Mouse (Mus musculus) liver, postnatal 0 days (tissue): ENCODE measurements at regions not wholly inside any gene's neighbourhood (a gene's known extent, or its start where the extent isn't known, plus 50 kb on each side); places are given as distances from the start of the nearest gene placed in this dataset.

ENCODE experiments used
- ATAC-seq: fragments of 200-750 bp; cut with Nextera tagmentation; 2 replicates; pipeline ENCODE4 v1.8.0; 2017; ENCODE audit warnings: mild to moderate bottlenecking, moderate library complexity
- DNase-seq: peaks from one replicate; pipeline ENCODE4 v3.0.0-alpha.2; 2016
- H3K27ac ChIP-seq: fragments of 300-500 bp; sonication (generic); 2 replicates; pipeline ENCODE4 v1.5.1; 2014; ENCODE audit warnings: antibody characterized with exemption, moderate library complexity, mild to moderate bottlenecking, low read depth
- H3K27me3 ChIP-seq: fragments of 300-500 bp; sonication (generic); 2 replicates; pipeline ENCODE4 v1.6.1; 2014; ENCODE audit warnings: low read length, control low read depth, mixed read lengths; ENCODE audit not compliant: insufficient read depth
- H3K36me3 ChIP-seq: fragments of 300-500 bp; sonication (generic); replicated peaks from 2 replicates; pipeline ENCODE4 v1.6.1; 2014; ENCODE audit warnings: mild to moderate bottlenecking, control low read depth, low read length, moderate library complexity, mixed read lengths; ENCODE audit not compliant: insufficient read depth
- H3K4me1 ChIP-seq: fragments of 300-500 bp; sonication (generic); 2 replicates; pipeline ENCODE4 v1.6.1; 2014; ENCODE audit warnings: antibody characterized with exemption, mild to moderate bottlenecking, control low read depth; ENCODE audit not compliant: insufficient read depth
- H3K4me2 ChIP-seq: fragments of 300-500 bp; sonication (generic); 2 replicates; pipeline ENCODE4 v1.6.1; 2014; ENCODE audit warnings: low read depth, mild to moderate bottlenecking, low read length, moderate library complexity, mixed read lengths
- H3K4me3 ChIP-seq: fragments of 300-500 bp; sonication (generic); 2 replicates; pipeline ENCODE4 v1.5.1; 2014; ENCODE audit warnings: low read depth, low read length
- H3K9ac ChIP-seq: fragments of 300-500 bp; sonication (generic); replicated peaks from 2 replicates; pipeline ENCODE4 v1.6.1; 2014; ENCODE audit warnings: mild to moderate bottlenecking, moderate library complexity
- H3K9me3 ChIP-seq: fragments of 300-500 bp; sonication (generic); 2 replicates; pipeline ENCODE4 v1.6.1; 2016; ENCODE audit warnings: mild to moderate bottlenecking, control low read depth, low read length, mixed read lengths
- CTCF ChIP-seq: sonication (generic); IDR thresholded peaks from 2 replicates; pipeline ENCODE4 v1.5.1; 2016; ENCODE audit warnings: antibody characterized with exemption, low read depth
- EP300 ChIP-seq: IDR thresholded peaks from 2 replicates; pipeline ENCODE4 v1.6.1; 2016; ENCODE audit warnings: antibody characterized with exemption, low read depth, mild to moderate bottlenecking
- WGBS: fragments of 180-500 bp; shearing (Covaris S2); extraction: QIAGEN DNeasy Blood & Tissue Kit; methylation state at CpG from one replicate; pipeline ENCODE4 v1.1.7; 2014; ENCODE audit not compliant: insufficient replicate concordance; 5-methylcytosine and 5-hydroxymethylcytosine counted together

DNA sequence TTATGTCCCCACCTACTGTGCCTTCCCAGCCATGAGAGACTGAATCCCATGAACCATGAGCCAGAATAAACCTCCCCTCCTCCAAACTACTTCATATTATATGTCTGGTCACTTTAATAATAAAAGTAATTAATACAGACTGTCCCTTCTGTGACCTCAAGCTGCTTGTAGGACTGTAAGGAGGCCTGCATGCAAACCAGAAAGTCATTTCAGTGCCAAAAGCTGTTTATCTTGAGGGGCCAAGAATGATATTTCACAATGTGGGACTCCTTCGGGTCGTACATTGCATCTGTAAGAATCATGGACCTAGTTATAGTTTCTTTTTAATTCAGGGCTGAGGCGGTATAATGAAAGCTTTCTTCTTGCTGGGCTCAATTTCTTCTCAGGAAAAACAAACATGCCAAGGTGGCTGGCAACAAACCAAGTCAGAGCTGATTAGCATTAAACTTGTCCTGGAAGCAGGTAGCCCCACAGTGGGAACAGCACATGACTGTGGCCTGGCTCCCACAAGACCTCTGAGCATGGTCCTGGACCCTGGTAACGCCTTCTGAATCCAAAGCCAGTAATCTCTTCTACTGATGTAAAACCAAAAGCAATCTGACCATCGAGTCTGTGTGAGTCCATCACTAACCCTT, 162.3 kb upstream of the Hnrnpa3 start:
- Histone ChIP-seq H3K9me3 (no peaks in the 10 kb centered on the region), H3K4me1 (no peaks in the 10 kb centered on the region), H3K4me2 (no peak overlapping the region), H3K4me3 (no peak overlapping the region), H3K36me3 (no peaks in the 10 kb centered on the region), H3K9ac (no peak overlapping the region), H3K27me3 (no peaks in the 10 kb centered on the region), H3K27ac (no peak overlapping the region)
- ATAC-seq: no peak
- 72% methylated on average over 5 of the region's 5 CpGs for WGBS
- no peak for TF ChIP-seq CTCF
- TF ChIP-seq EP300: no peak
- DNase-seq: no peak

DNA sequence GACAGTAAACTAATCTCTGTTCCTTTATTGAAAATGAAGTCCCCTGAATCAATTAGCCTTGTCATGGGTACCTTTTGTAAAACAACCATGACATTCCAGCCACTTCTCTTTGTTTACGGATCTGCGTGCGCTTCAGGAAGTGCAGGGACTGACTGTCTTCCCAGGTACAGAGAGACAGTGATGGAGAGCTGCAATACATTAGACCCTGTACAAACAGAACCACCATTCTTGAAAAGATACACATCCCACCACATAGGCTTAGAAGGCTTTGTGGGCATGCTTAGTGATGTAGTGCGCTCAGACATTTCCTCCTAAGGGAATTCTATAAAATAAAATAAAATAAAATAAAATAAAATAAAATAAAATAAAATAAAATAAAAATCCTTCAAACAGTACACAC, 148.8 kb upstream of the Hnrnpa3 start:
- Histone ChIP-seq H3K4me1 (no peaks in the 10 kb centered on the region), H3K4me2 (no peak overlapping the region), H3K27me3 (no peaks in the 10 kb centered on the region), H3K9me3 (no peaks in the 10 kb centered on the region), H3K27ac (no peak overlapping the region), H3K36me3 (no peaks in the 10 kb centered on the region), H3K4me3 (no peak overlapping the region), H3K9ac (no peak overlapping the region)
- WGBS: 83% methylated on average over 4 of the region's 4 CpGs
- TF ChIP-seq CTCF (no peak), EP300 (no peak)
- no peak for DNase-seq
- ATAC-seq: no peak

DNA sequence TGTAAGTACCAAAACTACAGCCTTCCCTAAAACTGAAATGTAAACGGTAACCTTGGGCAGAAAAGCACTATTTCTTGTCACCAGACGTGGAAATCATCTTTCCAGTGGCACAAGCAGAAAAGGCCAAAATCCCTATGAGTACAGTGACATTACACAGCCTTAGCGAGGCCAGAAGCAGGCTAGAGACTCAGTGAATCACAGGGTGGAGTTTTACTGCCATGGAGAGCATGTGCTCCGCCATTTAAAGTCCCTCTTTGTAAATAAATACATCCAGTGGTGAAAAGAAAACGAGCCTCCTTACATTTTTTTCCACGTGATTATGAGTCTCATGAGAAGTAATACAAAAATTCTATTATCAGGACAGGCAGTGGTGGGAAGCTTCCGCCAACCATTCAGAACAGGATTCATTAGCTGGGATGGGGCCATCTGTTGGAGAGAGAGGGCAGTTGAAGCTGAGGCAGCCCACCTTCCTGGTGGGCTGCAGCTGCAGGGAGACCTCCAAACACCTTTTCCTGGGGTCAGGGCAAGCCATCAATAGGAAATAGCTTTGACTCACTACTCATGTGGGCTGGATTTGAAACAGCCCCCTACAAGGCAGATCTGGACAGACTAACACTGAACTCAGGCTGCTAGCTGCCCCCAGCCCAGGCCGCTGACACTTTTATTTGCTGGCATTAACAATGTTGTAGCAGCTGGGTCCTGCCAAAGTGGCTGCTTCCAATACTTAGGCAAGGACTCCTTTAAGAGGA, 146.5 kb upstream of the Hnrnpa3 start:
- Histone ChIP-seq H3K4me1 (no peaks in the 10 kb centered on the region), H3K9me3 (no peaks in the 10 kb centered on the region), H3K36me3 (no peaks in the 10 kb centered on the region), H3K4me2 (no peak overlapping the region), H3K27ac (no peak overlapping the region), H3K4me3 (no peak overlapping the region), H3K27me3 (no peaks in the 10 kb centered on the region), H3K9ac (no peak overlapping the region)
- DNase-seq (no peak), ATAC-seq (no peak)
- no peak for TF ChIP-seq EP300
- TF ChIP-seq CTCF: no peak
- WGBS: 74% methylated on average over 8 of the region's 8 CpGs

DNA sequence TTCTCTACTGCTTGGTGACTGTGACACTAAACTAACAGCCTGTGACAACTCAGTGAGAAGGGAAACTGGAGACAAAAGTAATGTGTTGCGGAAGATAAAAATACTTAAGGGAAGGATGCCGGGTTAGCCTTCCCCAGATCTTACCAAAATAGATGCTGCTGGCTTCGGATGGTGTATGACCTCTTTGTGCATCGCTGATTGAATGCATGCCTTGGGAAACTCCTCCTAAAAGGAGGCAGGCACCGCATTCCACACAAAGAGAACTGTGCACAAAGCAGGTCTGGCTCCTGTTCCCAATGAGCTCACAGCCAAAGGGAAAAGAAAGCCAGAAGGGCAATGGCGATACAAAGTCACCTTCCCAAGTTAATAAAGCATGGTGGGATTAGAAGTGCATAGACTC, 144.9 kb upstream of the Hnrnpa3 start:
- Histone ChIP-seq H3K9me3 (no peaks in the 10 kb centered on the region), H3K27ac (no peak overlapping the region), H3K4me3 (no peak overlapping the region), H3K36me3 (no peaks in the 10 kb centered on the region), H3K27me3 (no peaks in the 10 kb centered on the region), H3K9ac (no peak overlapping the region), H3K4me1 (no peaks in the 10 kb centered on the region), H3K4me2 (no peak overlapping the region)
- no peak for TF ChIP-seq EP300
- TF ChIP-seq CTCF: no peak
- WGBS: 77% methylated on average over 6 of the region's 6 CpGs
- DNase-seq (no peak), ATAC-seq (no peak)

DNA sequence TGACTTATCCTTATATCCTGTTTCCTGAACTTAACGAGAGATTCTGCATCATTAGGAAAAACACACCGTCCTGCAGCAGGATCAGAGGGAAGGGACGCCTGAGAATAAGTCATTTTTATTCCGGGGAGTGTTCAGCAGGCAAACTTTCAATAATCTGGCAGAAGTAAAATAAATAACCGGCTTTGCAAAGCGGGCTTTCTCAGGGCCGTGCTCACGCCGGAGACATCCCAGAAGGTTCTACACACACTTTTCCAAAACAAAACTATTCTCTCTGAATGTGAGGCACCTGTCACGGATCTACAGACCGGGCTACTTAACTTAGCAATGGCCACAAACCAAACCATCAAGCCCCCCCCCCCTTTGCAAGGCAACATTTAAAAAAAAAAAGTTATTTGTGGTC, 142.8 kb upstream of the Hnrnpa3 start:
- DNase-seq: no peak
- H3K9ac ChIP-seq: no peak overlapping the region
- no peaks in the 10 kb centered on the region for H3K27me3 ChIP-seq
- ATAC-seq: no peak
- no peaks in the 10 kb centered on the region for H3K36me3 ChIP-seq
- no peaks in the 10 kb centered on the region for H3K9me3 ChIP-seq
- TF ChIP-seq CTCF: no peak
- 70% methylated on average over 11 of the region's 11 CpGs for WGBS
- no peak overlapping the region for H3K4me2 ChIP-seq
- no peaks in the 10 kb centered on the region for H3K4me1 ChIP-seq
- H3K4me3 ChIP-seq: no peak overlapping the region
- H3K27ac ChIP-seq: no peak overlapping the region

DNA sequence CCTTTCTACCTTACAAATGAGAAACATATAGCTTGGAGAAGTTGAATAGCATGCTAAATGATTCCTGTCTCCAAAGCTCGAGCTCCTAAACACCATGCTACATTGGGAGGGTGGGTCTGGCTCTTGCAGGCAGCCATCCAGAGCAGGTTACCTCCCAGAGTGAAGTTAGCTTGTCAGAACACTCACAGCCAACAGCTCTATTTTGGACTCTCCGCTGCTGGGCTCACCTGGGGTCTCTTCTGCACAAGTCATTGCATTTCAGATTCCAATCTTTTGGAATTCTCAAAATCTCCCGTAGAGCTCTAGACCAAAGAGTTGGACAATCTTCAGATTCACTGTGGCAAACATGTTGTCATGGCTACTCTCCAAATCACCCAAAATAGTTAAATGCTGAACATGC, 142.0 kb upstream of the Hnrnpa3 start:
- ATAC-seq: no peak
- Histone ChIP-seq H3K27me3 (no peaks in the 10 kb centered on the region), H3K4me3 (no peak overlapping the region), H3K9me3 (no peaks in the 10 kb centered on the region), H3K9ac (no peak overlapping the region), H3K4me1 (no peaks in the 10 kb centered on the region), H3K36me3 (no peaks in the 10 kb centered on the region), H3K27ac (no peak overlapping the region), H3K4me2 (no peak overlapping the region)
- TF ChIP-seq CTCF (no peak), EP300 (no peak)
- no peak for DNase-seq
- 72% methylated on average over 3 of the region's 3 CpGs for WGBS
